ENCODE assay signal across 8 mouse cellular contexts in genomic region chr5:23615586-23616269, GRCm38 (mm10).
A peak's percentile ranks its signal among the peaks of the same experiment; 100 is the strongest.
DNase-seq lines count a peak whose midpoint lies in the region; ATAC-seq and TF ChIP-seq lines count a peak whose summit lies in the region.

No protein-coding gene starts in this region.

- peak overlapping the region; percentile 49 for H3K4me2 ChIP-seq in embryonic facial prominence, embryonic 11.5 days (ENCODE audit: low read depth, low read length)
- H3K4me2 ChIP-seq in intestine, postnatal 0 days (replicated peaks; ENCODE audit: low read depth) = peak overlapping the region; percentile 72
- peak overlapping the region; percentile 64 for H3K4me2 ChIP-seq in neural tube, embryonic 13.5 days

- no peak overlapping the region for H3K27ac ChIP-seq in embryonic facial prominence, embryonic 11.5 days (replicated peaks; ENCODE audit: low read depth, low read length)
- H3K27ac ChIP-seq in intestine, postnatal 0 days (ENCODE audit: low read depth, low read length) = peak overlapping the region; percentile 55; the same call in 1 of the 2 replicates
- peak overlapping the region; percentile 82 for H3K27ac ChIP-seq in neural tube, embryonic 13.5 days (replicated peaks)

- DNase-seq in layer of hippocampus, adult 9-10 months (ENCODE audit: low spot score) = peak; percentile 17
- DNase-seq in layer of hippocampus, adult 8-10 months (ENCODE audit: low spot score in 2 of 2) = no peak
- peak; percentile 27 for DNase-seq in embryonic facial prominence, embryonic 11.5 days (ENCODE audit: low spot score)
- no peak for DNase-seq in urinary bladder, postnatal 36 days (ENCODE audit: low spot score in 2 of 2)
- no peak for DNase-seq in right cerebral cortex, postnatal 36 days (ENCODE audit: low spot score in 2 of 2)
- no peak for DNase-seq in ovary, postnatal 10 days (ENCODE audit: low spot score)

- no peaks in the 10 kb centered on the region for H3K4me1 ChIP-seq in embryonic facial prominence, embryonic 11.5 days (ENCODE audit: control insufficient read depth, insufficient read depth, low read length)
- no peaks in the 10 kb centered on the region for H3K4me1 ChIP-seq in intestine, postnatal 0 days (replicated peaks; ENCODE audit: control insufficient read depth, insufficient read depth, low read length)
- peaks cover 21% of the 10 kb centered on the region for H3K4me1 ChIP-seq in neural tube, embryonic 13.5 days (replicated peaks)

- ATAC-seq in embryonic facial prominence, embryonic 11.5 days (replicated peaks; ENCODE audit: insufficient number of reproducible peaks, low FRiP score, low TSS enrichment, low read depth) = no peak; the same call in 1 of the 2 replicates
- 0 out of 2 replicates have a peak, but pooled peaks have one; percentile 32 for ATAC-seq in intestine, postnatal 0 days
- ATAC-seq in neural tube, embryonic 13.5 days (ENCODE audit: low read depth) = peak; percentile 54

- no peaks in the 10 kb centered on the region for H3K9me3 ChIP-seq in embryonic facial prominence, embryonic 11.5 days (replicated peaks; ENCODE audit: control insufficient read depth, low read length)
- H3K9me3 ChIP-seq in intestine, postnatal 0 days (ENCODE audit: control insufficient read depth) = no peaks in the 10 kb centered on the region
- H3K9me3 ChIP-seq in neural tube, embryonic 13.5 days = no peaks in the 10 kb centered on the region

- no peaks in the 10 kb centered on the region for H3K27me3 ChIP-seq in embryonic facial prominence, embryonic 11.5 days (ENCODE audit: control insufficient read depth, insufficient read depth, low read length)
- H3K27me3 ChIP-seq in intestine, postnatal 0 days (replicated peaks; ENCODE audit: control insufficient read depth, insufficient read depth, low read length) = no peaks in the 10 kb centered on the region
- H3K27me3 ChIP-seq in neural tube, embryonic 13.5 days = no peaks in the 10 kb centered on the region

- no peaks in the 10 kb centered on the region for H3K36me3 ChIP-seq in embryonic facial prominence, embryonic 11.5 days (replicated peaks; ENCODE audit: control insufficient read depth, insufficient read depth, low read depth, low read length)
- no peaks in the 10 kb centered on the region for H3K36me3 ChIP-seq in intestine, postnatal 0 days (ENCODE audit: control insufficient read depth, insufficient read depth)
- no peaks in the 10 kb centered on the region for H3K36me3 ChIP-seq in neural tube, embryonic 13.5 days

- H3K9ac ChIP-seq in embryonic facial prominence, embryonic 11.5 days (replicated peaks; ENCODE audit: low read length) = peak overlapping the region; percentile 30
- no peak overlapping the region for H3K9ac ChIP-seq in intestine, postnatal 0 days (ENCODE audit: low read depth, low read length)
- H3K9ac ChIP-seq in neural tube, embryonic 13.5 days = peak overlapping the region; percentile 67

- WGBS in embryonic facial prominence, embryonic 11.5 days = 50% methylated on average over 5 of the region's 5 CpGs
- WGBS in intestine, postnatal 0 days = 7% methylated on average over 5 of the region's 5 CpGs
- 49% methylated on average over 5 of the region's 5 CpGs for WGBS in neural tube, embryonic 13.5 days

- TF ChIP-seq CTCF in intestine, postnatal 0 days (IDR thresholded peaks at IDR 0.05; ENCODE audit: low read depth) = no peak

- H3K4me3 ChIP-seq in embryonic facial prominence, embryonic 11.5 days (ENCODE audit: low read depth, low read length) = peak overlapping the region; percentile 38
- H3K4me3 ChIP-seq in intestine, postnatal 0 days (ENCODE audit: low read depth, low read length) = peak overlapping the region; percentile 61
- peak overlapping the region; percentile 48 for H3K4me3 ChIP-seq in neural tube, embryonic 13.5 days

Comparison
In these comparisons a context has a peak if more than half of its experiments do, and no peak if none do; other contexts are left out.
1. DNase-seq: peak in layer of hippocampus, adult 9-10 months (single experiment) and embryonic facial prominence, embryonic 11.5 days (single experiment); none in layer of hippocampus, adult 8-10 months (0 of 2), urinary bladder, postnatal 36 days (0 of 2), right cerebral cortex, postnatal 36 days (0 of 2) and ovary, postnatal 10 days (single experiment).
2. Peak in every context shown above with its lines, with median percentiles within 50 percentile points of each other: H3K4me2 ChIP-seq and H3K4me3 ChIP-seq.